Mouse (Mus musculus) liver, postnatal 0 days (tissue): ENCODE measurements around the gene Nol8.

ENCODE experiments used
- CTCF ChIP-seq: sonication (generic); IDR thresholded peaks from 2 replicates; pipeline ENCODE4 v1.5.1; 2016; ENCODE audit warnings: antibody characterized with exemption, low read depth
- EP300 ChIP-seq: IDR thresholded peaks from 2 replicates; pipeline ENCODE4 v1.6.1; 2016; ENCODE audit warnings: antibody characterized with exemption, low read depth, mild to moderate bottlenecking

DNA sequence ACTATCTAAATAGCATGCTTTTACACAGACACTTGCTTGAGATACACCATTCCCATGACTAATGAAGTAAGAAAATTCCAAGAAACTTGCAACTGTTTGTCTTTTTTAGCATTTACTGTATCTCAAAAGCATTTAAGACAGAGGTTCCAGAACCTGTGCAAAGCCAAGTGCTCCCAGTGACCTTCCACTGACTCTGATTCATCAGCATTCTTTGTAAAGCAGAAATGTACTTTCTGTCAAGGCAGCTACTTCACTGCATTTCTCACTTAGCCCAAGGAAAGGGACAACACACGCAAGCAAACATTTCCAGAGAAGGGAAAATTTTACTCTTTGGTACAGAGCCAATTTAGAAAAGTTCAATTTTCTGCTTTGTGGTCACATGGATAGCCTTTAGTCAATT is 29.7 kb upstream of the Nol8 start:
- no peak for TF ChIP-seq CTCF
- TF ChIP-seq EP300 = no peak
